Mouse (Mus musculus): ENCODE results near the gene Baz1a.

DNA sequence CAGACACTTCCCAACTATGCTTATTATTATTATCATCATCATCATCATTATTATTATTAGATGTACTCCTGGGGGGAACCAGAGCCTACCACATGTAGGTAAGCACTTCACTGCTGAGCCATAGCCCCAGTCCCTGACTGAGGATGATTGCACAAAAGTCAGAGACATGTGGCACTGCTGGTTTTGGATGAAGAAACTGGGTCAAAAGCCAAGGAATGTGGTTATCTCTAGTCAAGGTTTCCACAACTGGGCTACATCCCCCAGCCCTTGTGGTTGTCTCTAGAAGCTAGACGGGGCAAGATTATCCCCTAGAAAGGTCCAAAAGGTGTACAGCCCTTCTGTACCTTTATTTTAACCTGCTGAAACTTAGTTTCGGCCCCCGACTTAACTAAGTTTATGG lies 21.3 kb downstream of the Baz1a start:
- TF ChIP-seq CTCF (IDR thresholded peaks at IDR 0.05; ENCODE audit: low read depth, low read length) (no peak), EP300 (IDR thresholded peaks at IDR 0.05; ENCODE audit: insufficient read depth, low read depth, low read length) (no peak), POLR2A (IDR thresholded peaks at IDR 0.05; ENCODE audit: insufficient read depth, low read length) (no peak)

All from ES-Bruce4 (cell line).